Mouse (Mus musculus): ENCODE data around the gene Igfbp7.

DNA sequence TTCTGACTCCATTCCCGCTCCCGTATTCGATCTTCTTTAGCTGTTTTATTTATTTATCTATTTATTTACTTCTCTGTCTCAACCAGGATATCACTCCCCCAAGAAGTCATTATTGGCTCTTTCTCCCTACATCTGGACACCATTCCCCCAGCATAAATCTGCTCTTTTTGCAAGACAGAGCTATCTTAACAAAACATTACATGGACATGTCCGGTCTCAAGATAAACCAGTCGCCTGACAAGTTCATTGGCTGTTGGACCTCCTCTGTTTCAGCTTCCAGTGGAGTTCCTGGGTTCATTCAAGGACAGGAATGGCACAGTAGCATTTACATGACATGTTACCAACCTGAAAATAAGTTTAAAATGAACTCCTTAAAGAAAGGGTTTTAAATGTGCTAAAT lies 4.9 kb downstream of the Igfbp7 start:
- TF ChIP-seq EP300 (IDR thresholded peaks at IDR 0.05) (no peak), CTCF (IDR thresholded peaks at IDR 0.05) (no peak)
